Mouse (Mus musculus): Measurements from ENCODE around the gene Il1r1. TPM values are rescaled to one million over a fixed set of nuclear protein-coding genes. Genes with fewer than 3 reads are reported as not detected.
A peak's percentile ranks its signal among the peaks of the same experiment; 100 is the strongest.

Il1r1 gene
- polyA plus RNA-seq, 1 experiment from 2014 or later = 22.0 TPM

DNA sequence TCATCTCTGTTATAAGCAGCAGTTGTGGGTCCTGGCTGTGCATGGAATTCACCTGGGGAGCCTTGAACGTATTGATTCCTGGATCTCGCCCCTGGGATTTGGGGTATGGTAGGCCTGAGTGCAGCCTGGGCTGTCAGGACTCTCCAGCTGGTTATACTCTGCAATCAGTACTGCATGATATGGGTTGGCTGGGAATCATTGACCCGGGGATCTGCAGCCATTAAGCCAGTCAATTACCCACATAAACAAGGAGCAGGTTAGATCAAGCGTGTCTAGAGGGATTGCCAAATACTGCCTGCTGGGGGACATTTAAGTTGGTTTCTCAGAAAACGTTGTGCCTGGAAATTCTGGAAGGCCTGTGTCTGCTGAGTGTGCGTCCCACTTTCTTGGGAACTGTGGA, 11.8 kb downstream of the Il1r1 start:
- 64% methylated on average over 6 of the region's 6 CpGs for WGBS
- no peaks in the 10 kb centered on the region for H3K27me3 ChIP-seq (replicated peaks; ENCODE audit: control insufficient read depth, insufficient read depth, low read length)
- no peaks in the 10 kb centered on the region for H3K9me3 ChIP-seq (ENCODE audit: control insufficient read depth, low read length)
- H3K36me3 ChIP-seq (ENCODE audit: control insufficient read depth, insufficient read depth, low read length) = no peaks in the 10 kb centered on the region
- no peak overlapping the region for H3K4me2 ChIP-seq
- H3K4me3 ChIP-seq (ENCODE audit: low read depth, low read length) = no peak overlapping the region
- no peak for DNase-seq (ENCODE audit: low spot score)
- no peak overlapping the region for H3K27ac ChIP-seq (ENCODE audit: low read depth, low read length)
- no peak overlapping the region for H3K9ac ChIP-seq (ENCODE audit: low read depth, low read length)
- no peak for ATAC-seq (replicated peaks; ENCODE audit: low FRiP score)
- H3K4me1 ChIP-seq (replicated peaks; ENCODE audit: control insufficient read depth, insufficient read depth, low read length) = peaks cover 12% of the 10 kb centered on the region

DNA sequence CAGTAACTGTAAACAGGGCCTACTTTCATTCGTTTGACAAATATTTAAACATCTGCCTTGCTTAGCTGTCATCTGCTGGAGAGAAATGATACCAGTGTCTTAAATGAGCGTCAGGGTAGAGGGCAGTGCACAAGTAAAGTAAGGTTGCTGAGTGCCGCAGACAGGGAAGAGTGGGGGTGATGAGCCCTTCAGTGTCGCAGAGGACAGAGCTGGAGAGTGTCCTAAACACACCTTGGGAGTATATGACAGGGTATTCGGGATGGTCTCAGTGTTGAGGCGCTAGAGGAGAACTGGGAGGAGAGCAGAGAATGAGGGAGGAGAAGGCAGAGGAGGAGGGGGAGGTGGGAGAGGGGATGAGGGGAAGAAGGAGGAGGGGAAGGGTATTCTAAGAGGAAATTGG, 12.2 kb downstream of the Il1r1 start:
- no peak for ATAC-seq (replicated peaks; ENCODE audit: low FRiP score)
- Histone ChIP-seq H3K27ac (ENCODE audit: low read depth, low read length) (no peak overlapping the region), H3K36me3 (ENCODE audit: control insufficient read depth, insufficient read depth, low read length) (no peaks in the 10 kb centered on the region), H3K9ac (ENCODE audit: low read depth, low read length) (no peak overlapping the region), H3K4me3 (ENCODE audit: low read depth, low read length) (no peak overlapping the region), H3K27me3 (replicated peaks; ENCODE audit: control insufficient read depth, insufficient read depth, low read length) (no peaks in the 10 kb centered on the region), H3K4me2 (no peak overlapping the region), H3K4me1 (replicated peaks; ENCODE audit: control insufficient read depth, insufficient read depth, low read length) (peaks cover 12% of the 10 kb centered on the region), H3K9me3 (ENCODE audit: control insufficient read depth, low read length) (no peaks in the 10 kb centered on the region)
- DNase-seq (ENCODE audit: low spot score) = no peak
- WGBS = 52% methylated on average over 6 of the region's 6 CpGs

DNA sequence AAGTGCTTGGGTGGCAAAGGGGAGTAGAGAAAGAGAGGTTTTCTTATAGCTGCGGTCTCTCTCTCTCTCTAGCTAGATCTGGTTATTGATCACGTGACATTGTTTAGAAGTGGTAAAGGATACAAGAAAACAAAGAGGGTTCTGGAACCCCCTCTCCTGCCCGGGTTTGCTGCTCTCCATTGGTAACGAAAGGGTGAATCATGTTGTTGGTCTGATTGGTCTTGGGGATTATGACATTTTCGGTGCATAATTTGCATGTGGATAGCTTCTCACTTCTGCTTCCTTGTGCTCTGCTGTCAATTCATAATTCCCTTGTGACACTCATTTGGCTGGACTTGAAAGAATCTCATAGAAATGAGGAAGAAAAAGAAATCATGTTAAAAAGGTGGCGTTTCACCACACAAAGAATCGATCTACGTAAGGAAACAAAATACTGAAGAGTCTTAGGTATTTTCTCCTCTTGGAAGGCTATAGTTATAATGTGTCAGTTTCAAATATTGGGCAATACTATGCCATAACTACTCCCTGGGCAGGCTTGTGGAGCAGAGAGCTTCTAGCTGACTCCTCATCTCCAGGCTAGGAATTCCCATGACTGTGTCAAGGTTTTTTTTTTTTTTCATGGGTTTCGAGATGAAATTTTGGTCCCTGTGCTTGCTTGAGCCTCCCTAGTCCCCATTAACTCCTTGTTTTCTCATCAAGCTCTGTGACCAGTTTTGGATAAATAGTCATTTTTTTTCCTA, 15.6 kb downstream of the Il1r1 start:
- Histone ChIP-seq H3K9ac (ENCODE audit: low read depth, low read length) (no peak overlapping the region), H3K4me3 (ENCODE audit: low read depth, low read length) (no peak overlapping the region), H3K27me3 (replicated peaks; ENCODE audit: control insufficient read depth, insufficient read depth, low read length) (no peaks in the 10 kb centered on the region), H3K4me1 (replicated peaks; ENCODE audit: control insufficient read depth, insufficient read depth, low read length) (peaks cover 2% of the 10 kb centered on the region; the same call in 1 of the 2 replicates), H3K9me3 (ENCODE audit: control insufficient read depth, low read length) (no peaks in the 10 kb centered on the region), H3K36me3 (ENCODE audit: control insufficient read depth, insufficient read depth, low read length) (no peaks in the 10 kb centered on the region), H3K27ac (ENCODE audit: low read depth, low read length) (no peak overlapping the region), H3K4me2 (no peak overlapping the region)
- no peak for ATAC-seq (replicated peaks; ENCODE audit: low FRiP score)
- DNase-seq (ENCODE audit: low spot score) = no peak
- WGBS = 86% methylated on average over 9 of the region's 9 CpGs

DNA sequence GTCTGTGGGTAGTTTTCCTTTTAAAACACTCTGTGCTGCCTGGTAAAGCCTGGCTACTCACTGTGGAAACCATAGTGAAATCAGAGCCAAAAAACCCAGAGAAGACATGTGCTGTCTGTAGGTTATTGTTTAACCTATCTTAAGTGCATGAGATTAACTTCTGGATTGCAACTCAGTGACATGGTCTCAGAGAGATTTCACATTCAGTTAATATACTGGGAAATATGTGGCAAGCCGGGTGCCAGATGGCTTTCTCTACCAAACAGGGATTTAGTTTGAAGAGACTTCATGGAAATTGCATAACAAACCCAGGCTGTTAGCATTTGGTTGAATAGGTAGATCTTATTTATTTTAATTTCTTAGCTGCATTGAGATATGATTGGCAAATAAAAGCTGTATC, 17.8 kb downstream of the Il1r1 start:
- Histone ChIP-seq H3K4me1 (replicated peaks; ENCODE audit: control insufficient read depth, insufficient read depth, low read length) (no peaks in the 10 kb centered on the region), H3K36me3 (ENCODE audit: control insufficient read depth, insufficient read depth, low read length) (no peaks in the 10 kb centered on the region), H3K27ac (ENCODE audit: low read depth, low read length) (no peak overlapping the region), H3K9me3 (ENCODE audit: control insufficient read depth, low read length) (no peaks in the 10 kb centered on the region), H3K9ac (ENCODE audit: low read depth, low read length) (no peak overlapping the region), H3K27me3 (replicated peaks; ENCODE audit: control insufficient read depth, insufficient read depth, low read length) (no peaks in the 10 kb centered on the region), H3K4me3 (ENCODE audit: low read depth, low read length) (no peak overlapping the region), H3K4me2 (no peak overlapping the region)
- DNase-seq (ENCODE audit: low spot score) = no peak
- ATAC-seq (replicated peaks; ENCODE audit: low FRiP score) = no peak
- WGBS = 81% methylated on average over 1 of the region's 1 CpGs

DNA sequence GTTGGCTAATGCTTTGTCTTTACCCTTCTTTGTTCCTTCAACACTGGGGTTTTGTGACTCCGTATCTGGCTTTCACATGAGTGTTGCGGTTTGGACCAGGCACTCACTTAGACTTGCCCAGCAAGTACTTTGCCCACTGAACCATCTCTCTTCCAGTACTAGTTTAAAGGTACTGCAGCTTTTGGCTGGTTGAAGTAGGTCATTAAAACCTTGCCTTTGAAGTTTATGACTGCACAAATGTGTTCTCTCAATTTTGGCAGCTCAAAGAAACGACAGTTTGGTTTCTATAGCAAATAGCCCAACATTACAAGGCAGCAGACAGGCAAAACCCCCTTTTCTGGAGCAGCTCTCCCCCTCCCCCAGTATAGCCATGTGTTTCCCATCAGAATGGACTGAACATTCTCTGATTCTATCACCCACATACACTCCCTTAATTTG, 18.7 kb downstream of the Il1r1 start:
- no peak overlapping the region for H3K27ac ChIP-seq (ENCODE audit: low read depth, low read length)
- no peak overlapping the region for H3K4me2 ChIP-seq
- no peak overlapping the region for H3K4me3 ChIP-seq (ENCODE audit: low read depth, low read length)
- no peak overlapping the region for H3K9ac ChIP-seq (ENCODE audit: low read depth, low read length)
- H3K9me3 ChIP-seq (ENCODE audit: control insufficient read depth, low read length) = no peaks in the 10 kb centered on the region
- no peaks in the 10 kb centered on the region for H3K27me3 ChIP-seq (replicated peaks; ENCODE audit: control insufficient read depth, insufficient read depth, low read length)
- ATAC-seq (replicated peaks; ENCODE audit: low FRiP score) = no peak
- no peak for DNase-seq (ENCODE audit: low spot score)
- H3K36me3 ChIP-seq (ENCODE audit: control insufficient read depth, insufficient read depth, low read length) = no peaks in the 10 kb centered on the region
- no peaks in the 10 kb centered on the region for H3K4me1 ChIP-seq (replicated peaks; ENCODE audit: control insufficient read depth, insufficient read depth, low read length)
- WGBS = 82% methylated on average over 3 of the region's 3 CpGs

DNA sequence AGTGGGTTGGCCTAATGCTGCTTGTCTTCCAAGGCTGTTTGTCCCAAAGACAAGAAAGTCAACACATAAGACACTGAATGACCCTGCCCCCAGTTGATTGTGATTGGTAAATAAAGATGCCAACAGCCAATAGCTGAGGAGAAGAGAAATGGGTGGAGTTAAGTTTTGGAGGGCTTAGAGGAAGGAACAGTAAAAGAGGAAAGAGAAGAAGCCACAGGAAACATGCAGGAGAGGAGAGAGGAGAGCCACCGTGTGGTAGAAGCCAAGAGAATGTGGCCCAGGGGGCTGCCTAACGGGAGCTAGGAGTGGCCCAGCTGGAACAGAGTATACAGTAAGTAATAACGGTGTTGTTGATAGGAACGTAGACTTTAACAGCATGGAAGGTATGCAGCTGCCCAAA, 25.5 kb downstream of the Il1r1 start:
- Histone ChIP-seq H3K27ac (ENCODE audit: low read depth, low read length) (no peak overlapping the region), H3K4me1 (replicated peaks; ENCODE audit: control insufficient read depth, insufficient read depth, low read length) (no peaks in the 10 kb centered on the region; the same call in 1 of the 2 replicates), H3K9ac (ENCODE audit: low read depth, low read length) (no peak overlapping the region), H3K4me2 (no peak overlapping the region), H3K36me3 (ENCODE audit: control insufficient read depth, insufficient read depth, low read length) (no peaks in the 10 kb centered on the region), H3K4me3 (ENCODE audit: low read depth, low read length) (no peak overlapping the region), H3K9me3 (ENCODE audit: control insufficient read depth, low read length) (no peaks in the 10 kb centered on the region), H3K27me3 (replicated peaks; ENCODE audit: control insufficient read depth, insufficient read depth, low read length) (no peaks in the 10 kb centered on the region)
- no peak for DNase-seq (ENCODE audit: low spot score)
- WGBS = 47% methylated on average over 4 of the region's 4 CpGs
- no peak for ATAC-seq (replicated peaks; ENCODE audit: low FRiP score)

DNA sequence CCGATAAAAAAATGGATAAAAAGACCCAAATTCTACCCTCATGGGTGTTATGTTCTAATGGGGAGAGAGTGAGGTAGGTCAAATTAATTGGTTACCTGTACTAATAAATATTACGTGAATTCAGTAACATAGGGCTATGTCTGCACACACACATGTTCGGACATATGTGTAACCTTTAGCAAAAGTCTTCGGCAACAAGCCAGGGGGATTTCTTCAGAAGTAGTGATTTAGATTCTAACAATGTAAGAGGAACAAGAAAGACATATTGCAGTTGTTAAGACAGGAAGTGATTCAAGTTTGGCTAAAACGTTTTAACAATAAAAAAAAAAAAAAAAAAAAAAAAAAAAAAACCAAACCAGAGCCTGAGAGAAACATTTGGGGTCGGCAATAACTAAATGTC, 27.6 kb downstream of the Il1r1 start:
- Histone ChIP-seq H3K9ac (ENCODE audit: low read depth, low read length) (no peak overlapping the region), H3K27me3 (replicated peaks; ENCODE audit: control insufficient read depth, insufficient read depth, low read length) (no peaks in the 10 kb centered on the region), H3K9me3 (ENCODE audit: control insufficient read depth, low read length) (no peaks in the 10 kb centered on the region), H3K4me1 (replicated peaks; ENCODE audit: control insufficient read depth, insufficient read depth, low read length) (no peaks in the 10 kb centered on the region; the same call in 1 of the 2 replicates), H3K4me3 (ENCODE audit: low read depth, low read length) (no peak overlapping the region), H3K36me3 (ENCODE audit: control insufficient read depth, insufficient read depth, low read length) (no peaks in the 10 kb centered on the region), H3K27ac (ENCODE audit: low read depth, low read length) (no peak overlapping the region), H3K4me2 (no peak overlapping the region)
- DNase-seq (ENCODE audit: low spot score) (no peak), ATAC-seq (replicated peaks; ENCODE audit: low FRiP score) (no peak)
- WGBS = 83% methylated on average over 6 of the region's 6 CpGs

DNA sequence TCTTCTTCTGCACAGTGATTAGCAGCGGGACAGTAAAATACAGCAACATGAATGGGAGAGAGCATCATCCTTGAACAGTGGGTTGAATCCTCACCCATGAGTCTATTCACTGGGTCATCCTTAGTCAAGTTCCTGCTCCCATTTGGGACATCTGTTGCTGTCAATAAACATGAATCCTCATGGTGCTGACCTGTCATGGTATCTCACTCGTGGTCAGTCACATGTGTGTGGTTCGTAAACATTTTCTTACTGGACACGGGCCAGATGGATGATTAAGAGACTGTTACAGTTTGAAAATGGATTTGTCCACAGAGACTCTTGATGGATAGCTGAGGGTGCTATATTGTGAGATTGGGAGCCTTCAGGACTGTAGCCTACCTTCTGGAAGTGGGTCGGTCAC, 29.1 kb downstream of the Il1r1 start:
- Histone ChIP-seq H3K9ac (ENCODE audit: low read depth, low read length) (no peak overlapping the region), H3K4me1 (replicated peaks; ENCODE audit: control insufficient read depth, insufficient read depth, low read length) (no peaks in the 10 kb centered on the region; the same call in 1 of the 2 replicates), H3K36me3 (ENCODE audit: control insufficient read depth, insufficient read depth, low read length) (no peaks in the 10 kb centered on the region), H3K9me3 (ENCODE audit: control insufficient read depth, low read length) (no peaks in the 10 kb centered on the region), H3K27ac (ENCODE audit: low read depth, low read length) (0 out of 2 replicates have a peak overlapping the region, but pooled peaks have one; percentile 13), H3K4me2 (no peak overlapping the region), H3K4me3 (ENCODE audit: low read depth, low read length) (no peak overlapping the region), H3K27me3 (replicated peaks; ENCODE audit: control insufficient read depth, insufficient read depth, low read length) (no peaks in the 10 kb centered on the region)
- 59% methylated on average over 5 of the region's 5 CpGs for WGBS
- ATAC-seq (replicated peaks; ENCODE audit: low FRiP score) = no peak
- no peak for DNase-seq (ENCODE audit: low spot score)
